Mouse (Mus musculus): ENCODE data around the gene Ugt1a8. TPM values are rescaled to one million over a fixed set of nuclear protein-coding genes. Genes with fewer than 3 reads are reported as not detected.
"Not testable (repeated sequence)": the region's sequence is repeated elsewhere in the genome, so short reads cannot be mapped to it uniquely, and the experiment has no call there.

Gene Ugt1a8
- not detected for total RNA-seq (2021)
- long read RNA-seq, experiment 1 = 0 reads
- long read RNA-seq, experiment 2 = 0 reads

DNA sequence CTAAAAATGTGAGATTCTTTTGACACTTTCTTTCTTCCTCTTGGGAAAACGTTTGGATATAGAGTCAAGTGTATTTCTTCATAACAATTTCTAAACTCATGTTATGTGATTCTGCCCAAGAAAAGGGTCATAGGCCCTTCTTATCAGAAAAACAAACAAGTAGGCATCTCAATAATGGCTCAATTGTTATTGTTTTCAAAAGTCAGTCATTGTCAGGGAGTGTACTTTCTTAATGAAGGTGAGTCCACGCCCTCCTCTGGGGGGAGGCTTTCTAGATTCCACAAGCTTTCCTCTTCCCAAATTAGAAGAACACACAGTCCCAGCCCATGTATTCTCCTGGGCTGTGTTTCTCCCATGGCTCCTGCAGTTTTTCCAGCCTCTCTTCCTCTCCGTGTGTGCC is at the start of gene Ugt1a8:
TSS of gene Ugt1a8 (plus strand) at position 301 of the 400 bp plus-strand sequence.
- no peak for DNase-seq (ENCODE audit: low spot score)

DNA sequence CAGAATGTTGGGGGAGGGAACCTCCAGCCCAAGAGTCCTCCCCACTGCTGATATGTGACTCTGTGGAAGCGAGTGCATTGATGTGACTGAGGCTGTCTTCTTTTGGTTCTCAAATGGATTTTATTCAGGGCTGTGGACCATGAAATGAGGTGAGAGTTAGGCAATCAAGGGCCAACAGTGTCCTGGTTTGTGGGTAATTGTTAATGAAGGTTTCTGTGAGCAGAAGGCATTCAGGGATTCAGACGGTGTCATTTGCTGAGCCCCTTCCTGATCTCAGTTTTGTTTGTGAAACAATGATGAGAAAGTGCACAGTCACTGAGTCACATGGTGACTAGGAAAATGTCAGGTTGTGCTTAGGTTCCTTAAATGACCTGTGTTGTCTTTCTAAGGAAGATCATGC is 44.6 kb upstream of the Ugt1a8 start:
- DNase-seq (ENCODE audit: low spot score) = not testable (repeated sequence)

DNA sequence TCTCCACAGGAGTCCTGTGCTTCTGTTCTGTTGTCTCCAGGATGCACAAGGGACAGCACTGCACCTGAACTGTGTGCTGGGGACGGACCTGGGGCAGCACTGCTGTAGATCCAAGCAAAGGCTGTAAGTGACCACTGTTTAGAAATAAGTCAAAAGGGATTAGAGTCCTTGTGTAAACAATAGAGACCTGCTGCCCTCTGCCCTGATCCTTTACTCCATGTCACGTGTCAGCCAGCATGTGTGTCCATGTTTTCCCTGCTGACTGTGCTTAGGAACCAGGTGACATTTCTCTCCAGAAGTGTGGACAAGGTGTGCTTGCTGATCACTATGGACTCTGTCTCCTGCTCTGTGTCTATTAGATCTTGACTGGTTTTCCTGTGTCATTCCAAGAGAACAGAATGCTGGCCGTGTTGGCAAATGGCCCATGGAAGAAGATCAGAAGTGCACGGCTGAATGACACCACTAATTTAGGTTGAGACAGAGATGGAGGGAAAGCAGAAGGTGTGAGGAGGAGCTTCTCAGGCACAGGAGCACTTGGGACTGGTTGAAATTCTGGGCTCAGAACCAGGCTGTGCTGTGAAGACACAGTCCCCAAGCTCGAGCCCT is 42.7 kb upstream of the Ugt1a8 start:
- not testable (repeated sequence) for DNase-seq (ENCODE audit: low spot score)

DNA sequence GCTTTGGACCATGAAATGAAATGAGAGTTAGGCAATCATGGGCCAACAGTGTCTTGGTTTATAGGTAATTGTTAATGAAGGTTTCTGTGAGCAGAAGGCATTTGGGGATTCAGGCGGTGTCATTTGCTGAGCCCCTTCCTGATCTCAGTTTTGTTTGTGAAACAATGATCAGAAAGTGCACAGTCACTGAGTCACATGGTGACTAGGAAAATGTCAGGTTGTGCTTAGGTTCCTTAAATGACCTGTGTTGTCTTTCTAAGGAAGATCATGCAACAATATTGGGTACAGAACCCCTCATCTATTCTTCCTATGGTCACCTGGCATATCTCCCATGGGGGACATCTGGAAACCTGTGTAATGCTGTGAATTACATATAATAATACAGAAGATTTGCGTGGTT is 40.2 kb upstream of the Ugt1a8 start:
- not testable (repeated sequence) for DNase-seq (ENCODE audit: low spot score)

DNA sequence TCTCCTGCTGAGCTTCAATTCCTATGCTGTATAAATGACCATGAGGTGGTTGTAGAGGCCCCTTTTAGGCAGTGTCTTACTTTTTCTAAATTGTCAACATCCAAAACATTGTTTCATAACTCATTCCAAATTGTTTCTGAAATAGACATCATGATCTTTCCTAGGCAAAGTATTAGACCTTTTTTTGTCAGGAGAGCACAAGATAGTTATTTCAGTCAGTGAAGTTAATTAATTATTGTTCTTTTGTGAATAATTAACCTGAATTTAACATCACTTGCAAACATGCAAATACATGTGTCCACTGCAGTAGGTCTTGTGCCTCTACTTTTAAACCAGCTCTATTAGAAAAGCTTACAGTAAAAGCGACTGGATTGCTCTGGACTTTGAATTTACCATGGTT is 32.5 kb upstream of the Ugt1a8 start, which contains the start of gene Ugt1a10:
TSS of gene Ugt1a10 (plus strand) at position 301 of the 400 bp plus-strand sequence.
- DNase-seq (ENCODE audit: low spot score) = no peak

DNA sequence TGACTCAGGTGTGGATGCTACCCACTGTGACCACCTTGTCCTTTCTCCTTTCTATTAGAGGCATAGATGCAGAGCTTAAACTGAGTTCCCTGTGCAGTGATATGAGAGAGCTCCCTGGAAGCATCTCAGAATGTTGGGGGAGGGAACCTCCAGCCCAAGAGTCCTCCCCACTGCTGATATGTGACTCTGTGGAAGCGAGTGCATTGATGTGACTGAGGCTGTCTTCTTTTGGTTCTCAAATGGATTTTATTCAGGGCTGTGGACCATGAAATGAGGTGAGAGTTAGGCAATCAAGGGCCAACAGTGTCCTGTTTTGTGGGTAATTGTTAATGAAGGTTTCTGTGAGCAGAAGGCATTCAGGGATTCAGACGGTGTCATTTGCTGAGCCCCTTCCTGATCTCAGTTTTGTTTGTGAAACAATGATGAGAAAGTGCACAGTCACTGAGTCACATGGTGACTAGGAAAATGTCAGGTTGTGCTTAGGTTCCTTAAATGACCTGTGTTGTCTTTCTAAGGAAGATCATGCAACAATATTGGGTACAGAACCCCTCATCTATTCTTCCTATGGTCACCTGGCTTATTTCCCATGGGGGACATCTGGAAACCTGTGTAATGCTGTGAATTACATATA is 21.0 kb upstream of the Ugt1a8 start:
- not testable (repeated sequence) for DNase-seq (ENCODE audit: low spot score)

DNA sequence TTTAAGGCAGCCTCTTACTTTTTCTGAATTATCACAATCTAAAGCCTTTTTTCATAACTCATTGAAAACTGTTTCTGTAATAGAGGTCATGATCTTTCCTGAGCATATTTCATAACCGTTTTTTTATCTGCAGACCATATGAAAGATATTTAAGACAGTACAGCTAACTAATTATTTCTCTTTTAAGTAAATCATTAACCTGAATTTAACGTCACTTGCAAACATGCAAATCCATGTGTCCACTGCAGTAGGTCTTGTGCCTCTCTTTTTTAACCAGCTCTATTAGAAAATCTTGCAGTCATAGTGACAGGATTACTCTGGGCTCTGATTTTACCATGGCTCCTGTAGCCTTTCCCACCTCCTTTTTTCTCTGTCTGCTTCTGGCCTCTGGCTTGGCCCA is 17.1 kb upstream of the Ugt1a8 start, which contains the start of gene Ugt1a9:
TSS of gene Ugt1a9 (plus strand) at position 306 of the 400 bp plus-strand sequence.
- no peak for DNase-seq (ENCODE audit: low spot score)

DNA sequence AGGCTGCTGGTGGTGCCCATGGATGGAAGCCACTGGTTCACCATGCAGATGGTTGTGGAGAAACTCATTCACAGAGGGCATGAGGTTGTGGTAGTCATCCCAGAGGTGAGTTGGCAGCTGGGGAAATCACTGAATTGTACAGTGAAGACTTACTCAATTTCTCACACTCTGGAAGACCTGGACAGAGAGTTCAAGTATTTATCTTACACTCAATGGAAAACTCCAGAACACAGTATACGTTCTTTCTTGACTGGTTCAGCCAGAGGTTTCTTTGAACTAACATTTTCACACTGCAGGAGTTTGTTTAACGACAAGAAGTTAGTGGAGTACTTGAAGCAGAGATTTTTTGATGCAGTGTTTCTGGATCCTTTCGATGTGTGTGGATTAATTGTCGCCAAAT is 16.7 kb upstream of the Ugt1a8 start:
- DNase-seq (ENCODE audit: low spot score) = no peak

DNA sequence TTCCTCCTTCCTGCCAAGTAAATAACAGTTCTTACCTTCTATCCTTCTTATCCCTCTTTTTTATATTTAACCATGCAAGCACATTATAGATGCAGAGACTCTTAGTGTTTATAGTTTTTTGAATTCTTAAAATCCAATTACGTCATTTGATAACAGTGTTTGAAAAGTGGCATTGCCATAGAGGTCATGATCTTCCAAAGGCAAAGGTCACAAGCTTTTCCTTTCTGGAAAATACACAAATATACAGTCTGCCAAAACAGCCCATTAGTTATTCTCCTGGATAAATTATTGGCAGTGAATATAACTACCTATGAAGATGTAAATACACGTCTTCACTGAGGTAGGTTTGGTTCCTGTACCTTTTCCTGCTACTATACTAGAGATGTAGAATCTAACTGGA is 13.1 kb upstream of the Ugt1a8 start:
- DNase-seq (ENCODE audit: low spot score) = no peak

DNA sequence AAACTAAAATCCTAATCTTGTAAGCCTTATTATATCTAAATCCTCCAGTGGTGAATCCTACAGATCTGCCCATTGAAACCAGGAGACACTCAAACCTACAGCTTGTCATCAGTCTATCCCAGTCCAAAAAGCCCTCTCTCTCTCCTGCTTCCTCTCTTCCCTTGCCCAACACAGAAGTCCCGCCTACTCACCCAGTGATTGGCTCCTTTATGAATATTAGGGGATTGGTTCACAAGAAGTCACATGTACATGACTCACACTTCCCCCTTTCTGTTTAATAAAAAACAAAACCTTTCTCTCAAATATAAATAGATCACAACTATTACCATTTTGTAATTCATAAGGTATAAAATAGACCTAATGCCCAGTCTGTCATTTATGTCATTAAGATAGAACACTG is 10.5 kb upstream of the Ugt1a8 start:
- DNase-seq (ENCODE audit: low spot score) = no peak

DNA sequence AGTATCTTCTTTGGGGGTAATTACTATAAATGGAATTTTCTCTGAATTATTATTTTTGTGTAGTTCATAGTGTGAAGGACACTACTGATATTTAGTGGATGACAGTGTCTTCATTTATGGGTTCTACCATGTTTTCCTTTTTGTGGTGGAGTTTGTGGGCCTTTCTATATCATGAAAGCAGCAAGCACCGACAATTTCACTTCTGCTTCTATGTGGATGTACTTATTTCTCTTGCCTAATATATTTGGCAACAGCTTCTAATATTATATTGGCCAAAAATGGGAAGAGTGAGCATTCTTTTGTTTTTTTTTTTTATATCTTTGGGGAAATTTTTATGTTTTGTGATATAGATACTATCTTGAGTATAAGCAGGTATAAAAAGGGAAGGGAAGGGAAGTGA is 5.9 kb upstream of the Ugt1a8 start:
- no peak for DNase-seq (ENCODE audit: low spot score)

DNA sequence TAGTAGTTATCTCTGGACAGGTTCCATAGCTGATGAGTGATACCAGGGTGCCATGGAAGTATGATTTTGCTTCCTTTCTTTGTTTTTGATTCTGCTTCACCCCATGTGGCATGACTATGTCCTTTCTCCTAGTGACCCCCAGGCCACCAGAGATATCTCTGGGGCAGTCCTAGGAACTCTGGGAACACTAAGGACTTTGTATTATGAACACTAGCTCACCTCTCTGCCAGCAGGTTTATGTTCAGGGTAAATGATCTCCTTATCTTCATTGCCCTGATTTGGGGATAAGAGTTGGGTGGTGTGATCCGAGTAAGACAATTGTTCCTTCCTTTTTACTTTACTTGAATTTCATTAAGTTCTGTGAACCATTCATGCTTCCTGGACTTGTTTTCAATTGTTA is 1.5 kb upstream of the Ugt1a8 start:
- DNase-seq (ENCODE audit: low spot score) = no peak

DNA sequence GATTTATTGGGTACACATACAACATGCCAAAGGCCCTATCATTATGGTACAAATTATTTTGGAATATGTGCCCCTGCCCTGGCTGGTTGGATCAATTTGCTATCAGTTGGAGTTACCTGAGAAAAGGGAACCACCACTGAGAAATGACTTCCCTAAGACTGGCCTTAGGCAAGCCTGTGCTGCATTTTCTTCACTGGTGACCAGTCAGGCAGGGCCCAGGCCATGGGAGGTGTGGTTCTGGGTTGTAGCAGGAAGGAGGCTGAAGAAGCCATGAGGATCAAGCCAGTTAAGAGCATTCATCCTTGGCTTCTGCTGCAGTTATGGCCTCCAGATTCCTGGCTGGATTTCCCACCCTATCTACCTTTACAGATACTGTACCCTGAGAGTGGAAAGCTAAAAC is 4.7 kb downstream of the Ugt1a8 start:
- DNase-seq (ENCODE audit: low spot score) = no peak

DNA sequence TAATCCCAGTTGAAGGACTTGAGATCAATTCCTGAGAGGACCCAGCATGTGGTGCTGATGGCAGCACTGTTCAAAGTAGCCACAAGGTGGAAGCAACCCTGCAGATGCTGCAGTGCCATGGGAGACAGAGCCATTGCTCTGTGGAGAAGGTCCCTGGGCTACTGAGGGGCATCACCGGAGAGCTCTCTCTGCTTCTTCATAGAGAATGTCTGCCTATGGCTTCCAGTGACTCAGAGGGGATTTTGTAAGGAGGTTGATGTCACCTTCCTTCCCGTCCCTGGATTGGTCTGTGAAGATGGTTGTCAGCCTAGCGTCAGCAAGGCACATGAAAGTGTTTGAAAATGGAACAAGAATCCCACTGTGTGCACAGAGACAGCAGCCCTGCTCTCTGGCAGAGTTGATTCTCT is 6.7 kb downstream of the Ugt1a8 start:
- not testable (repeated sequence) for DNase-seq (ENCODE audit: low spot score)

DNA sequence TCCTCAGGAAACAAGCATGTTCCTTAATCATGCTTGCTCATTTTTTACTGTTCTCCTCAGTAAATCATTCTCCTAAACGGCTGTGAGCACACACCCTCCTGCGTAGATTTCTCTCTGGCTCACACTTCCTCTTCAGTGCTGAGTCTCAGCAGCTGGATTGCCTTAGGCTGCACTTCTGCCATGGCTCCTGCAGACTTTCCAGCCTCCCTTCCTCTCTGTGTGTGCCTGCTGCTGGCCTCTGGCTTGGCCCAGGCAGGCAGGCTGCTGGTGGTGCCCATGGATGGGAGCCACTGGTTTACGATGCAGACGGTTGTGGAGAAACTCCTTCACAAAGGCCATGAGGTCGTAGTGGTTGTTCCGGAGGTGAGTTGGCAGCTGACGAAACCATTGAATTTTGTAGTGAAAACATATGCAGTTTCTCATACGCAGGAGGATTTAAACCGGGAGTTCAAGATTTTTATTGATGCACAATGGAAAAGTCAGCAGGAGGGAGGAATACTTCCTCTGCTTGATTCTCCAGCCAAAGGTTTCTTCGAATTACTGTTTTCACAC is 7.4 kb downstream of the Ugt1a8 start, which contains the start of gene Ugt1a7c:
TSS of gene Ugt1a7c (plus strand) at position 122 of the 552 bp plus-strand sequence.
- no peak for DNase-seq (ENCODE audit: low spot score)

DNA sequence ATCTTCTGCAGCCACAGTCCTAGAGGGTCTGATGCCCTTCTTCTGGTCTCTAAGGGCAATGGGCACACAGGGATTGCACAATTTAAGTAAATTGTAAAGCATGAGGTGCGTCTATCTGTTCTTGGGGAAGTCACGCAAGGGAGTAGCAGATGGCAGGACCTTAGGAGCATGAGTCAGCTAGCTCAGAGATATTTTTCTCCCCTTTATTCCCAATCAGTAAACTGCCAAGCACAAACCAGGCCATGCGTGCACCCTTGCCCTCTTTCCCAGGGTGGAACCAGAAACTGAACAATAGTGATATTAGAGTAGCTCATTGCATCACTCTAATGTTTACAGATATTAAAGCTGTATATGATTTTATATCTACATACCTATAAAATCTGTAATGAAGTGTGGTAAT is 10.9 kb downstream of the Ugt1a8 start:
- DNase-seq (ENCODE audit: low spot score) = not testable (repeated sequence)

DNA sequence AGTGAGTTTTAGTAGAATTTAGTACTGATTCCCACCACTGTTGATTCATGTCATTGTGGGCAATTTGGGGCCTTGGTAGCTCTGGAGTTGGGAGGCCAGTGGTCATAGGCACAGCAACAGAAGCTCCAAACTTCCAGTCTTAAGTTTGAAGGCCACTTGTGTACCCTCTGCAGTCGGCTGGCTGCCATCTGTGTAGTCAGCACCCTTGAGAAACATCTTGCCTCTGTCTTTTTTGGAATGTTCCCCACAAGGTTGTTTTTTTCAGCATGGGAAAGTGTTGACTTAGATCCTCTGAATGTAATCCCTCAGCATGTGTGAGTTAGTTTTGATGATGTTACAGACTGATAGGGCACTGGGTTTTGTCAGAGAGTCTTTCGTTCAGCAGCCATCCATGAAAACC is 12.1 kb downstream of the Ugt1a8 start:
- DNase-seq (ENCODE audit: low spot score) = not testable (repeated sequence)

DNA sequence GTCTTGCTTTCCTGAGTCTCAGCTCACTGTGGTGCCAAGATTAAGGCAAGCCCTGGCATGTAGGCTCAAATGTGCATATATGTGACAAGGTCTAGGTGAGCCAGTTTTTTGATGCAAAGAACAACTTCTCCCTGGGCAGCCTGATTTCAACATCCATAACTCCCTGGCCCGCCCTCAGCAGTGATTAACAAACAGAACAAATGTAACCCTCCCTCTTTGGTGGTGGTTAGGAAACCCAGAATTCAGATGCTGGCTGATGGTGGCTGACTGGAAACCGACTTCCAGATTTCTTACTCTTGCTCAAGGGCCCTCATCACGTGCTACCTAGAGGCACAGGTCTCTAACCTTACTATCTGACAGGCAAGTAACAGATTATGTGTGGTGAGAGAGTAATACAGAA is 15.4 kb downstream of the Ugt1a8 start, which contains the start of gene Ugt1a6b:
TSS of gene Ugt1a6b (plus strand) at position 234 of the 400 bp plus-strand sequence.
- DNase-seq (ENCODE audit: low spot score) = not testable (repeated sequence)

DNA sequence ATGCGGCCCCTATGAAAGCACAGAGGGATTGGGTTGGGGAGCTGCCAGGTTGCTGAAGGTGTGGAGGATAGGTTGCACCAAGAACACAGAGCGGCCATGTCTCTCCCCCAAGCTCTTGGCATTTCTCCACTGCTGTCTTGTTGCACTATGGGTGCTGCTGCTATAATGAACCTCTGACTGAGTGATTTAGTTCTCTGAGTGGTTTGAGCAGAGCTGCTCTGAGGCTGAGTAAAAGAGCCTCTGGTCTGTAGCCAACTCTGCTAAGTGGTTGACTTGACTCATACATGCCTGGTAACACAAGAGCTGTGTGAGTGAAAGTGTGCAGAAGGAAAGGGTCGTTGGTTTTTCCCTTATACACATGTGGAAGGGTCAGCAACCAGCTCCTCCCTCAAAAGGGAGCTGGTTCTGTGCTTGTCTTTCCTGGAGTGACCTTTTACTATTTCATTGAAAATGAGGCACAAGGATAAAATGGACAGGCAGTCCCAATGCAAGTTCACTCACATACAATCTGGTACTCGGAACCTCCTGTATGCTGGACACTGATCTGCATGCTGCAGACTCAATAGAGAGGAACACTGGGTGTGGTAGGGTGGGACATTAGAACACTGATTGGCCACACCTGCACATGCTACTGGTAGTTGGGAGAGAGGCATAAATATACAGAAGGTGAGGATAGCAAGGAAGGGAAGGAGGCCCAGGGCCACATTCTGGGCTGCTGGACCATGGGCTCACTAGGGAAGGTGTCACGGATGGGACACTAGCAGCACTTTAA is 16.3 kb downstream of the Ugt1a8 start:
- not testable (repeated sequence) for DNase-seq (ENCODE audit: low spot score)

DNA sequence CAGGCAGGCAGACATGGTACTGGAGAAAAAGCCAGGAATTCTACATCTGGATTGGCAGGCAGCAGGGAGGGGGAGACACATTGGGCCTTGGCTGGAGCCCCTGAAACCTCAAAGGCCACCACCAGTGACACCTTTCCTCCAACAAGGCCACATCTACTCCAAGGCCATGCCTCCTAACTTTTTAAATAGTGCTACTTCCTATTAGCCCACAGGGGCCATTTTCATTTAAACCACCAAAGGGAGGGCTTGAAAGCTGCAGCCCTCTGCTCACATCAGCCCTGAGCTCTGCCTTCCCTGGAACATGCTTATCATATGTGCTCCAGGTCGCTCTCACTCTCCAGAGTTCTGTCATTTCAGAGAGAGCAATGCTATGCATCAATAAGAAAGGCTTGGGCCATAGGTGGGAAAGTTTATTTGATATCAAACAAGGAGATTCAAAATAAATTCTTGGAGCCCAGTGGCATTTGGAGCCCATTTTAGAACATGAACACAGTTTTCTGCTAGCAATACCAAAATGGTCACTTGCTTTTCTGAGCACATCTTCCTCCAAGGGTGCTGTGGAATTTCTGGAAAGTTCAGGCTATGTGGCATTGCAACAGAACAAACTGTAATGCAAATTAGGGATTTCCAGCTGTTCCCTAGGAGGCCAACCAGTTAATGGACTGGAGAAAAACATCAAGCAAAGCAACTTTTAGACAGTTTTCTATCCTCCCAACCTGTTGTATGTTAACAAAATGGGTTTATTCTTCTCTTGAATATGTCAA is 17.2 kb downstream of the Ugt1a8 start:
- DNase-seq (ENCODE audit: low spot score) = no peak

DNA sequence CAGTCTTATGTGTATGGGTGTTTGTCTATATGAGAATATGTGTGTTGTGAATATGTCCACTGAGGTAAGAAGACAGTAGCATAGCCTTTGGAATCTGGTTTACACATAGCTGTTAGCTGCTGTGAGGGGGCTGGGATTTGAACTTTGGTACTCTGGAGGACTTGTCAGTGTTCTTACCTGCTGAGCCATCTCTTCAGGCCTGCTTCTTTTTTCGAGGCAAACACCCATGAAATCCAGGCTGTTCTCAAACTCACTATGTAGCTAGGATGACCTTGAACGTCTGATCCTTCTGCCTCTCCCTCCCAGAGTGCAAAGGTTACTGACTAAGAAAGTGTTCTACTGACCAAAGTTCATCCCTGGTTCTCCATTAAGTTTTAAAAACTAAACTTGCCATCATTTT is 18.0 kb downstream of the Ugt1a8 start:
- no peak for DNase-seq (ENCODE audit: low spot score)
